Mouse (Mus musculus) MEL (cell line): Measurements from ENCODE around the gene Clec2e.

Experiments
- CHD1 ChIP-seq: IDR thresholded peaks from 2 replicates; pipeline ENCODE4 v1.6.1; 2012; ENCODE audit warnings: low read depth, mild to moderate bottlenecking, inconsistent platforms, low read length, improper control_type of control experiment
- EP300 ChIP-seq, 2 experiments: IDR thresholded peaks; 2 replicates each; pipeline ENCODE4 v1.6.1; 2011; ENCODE audit warnings: improper control_type of control experiment in 2 of 2, low read length in 2 of 2, low read depth in 1 of 2, mild to moderate bottlenecking in 1 of 2

GRCm38 (mm10) chr6:129102858-129103555 lies 2.3 kb upstream of the Clec2e start:
- TF ChIP-seq EP300 (IDR thresholded peaks at IDR 0.05; ENCODE audit: low read depth in 1 of 2, low read length in 2 of 2) (no peak), CHD1 (no peak)
